Mouse (Mus musculus) liver, postnatal 0 days (tissue): ENCODE measurements around the gene Tex29. TPM values are rescaled to one million over a fixed set of nuclear protein-coding genes. Genes with fewer than 3 reads are reported as not detected.

Experiments
- ATAC-seq: fragments of 200-750 bp; cut with Nextera tagmentation; 2 replicates; pipeline ENCODE4 v1.8.0; 2017; ENCODE audit warnings: mild to moderate bottlenecking, moderate library complexity
- DNase-seq: peaks from one replicate; pipeline ENCODE4 v3.0.0-alpha.2; 2016
- H3K27ac ChIP-seq: fragments of 300-500 bp; sonication (generic); 2 replicates; pipeline ENCODE4 v1.5.1; 2014; ENCODE audit warnings: antibody characterized with exemption, moderate library complexity, mild to moderate bottlenecking, low read depth
- H3K27me3 ChIP-seq: fragments of 300-500 bp; sonication (generic); 2 replicates; pipeline ENCODE4 v1.6.1; 2014; ENCODE audit warnings: low read length, control low read depth, mixed read lengths; ENCODE audit not compliant: insufficient read depth
- H3K36me3 ChIP-seq: fragments of 300-500 bp; sonication (generic); replicated peaks from 2 replicates; pipeline ENCODE4 v1.6.1; 2014; ENCODE audit warnings: mild to moderate bottlenecking, control low read depth, low read length, moderate library complexity, mixed read lengths; ENCODE audit not compliant: insufficient read depth
- H3K4me1 ChIP-seq: fragments of 300-500 bp; sonication (generic); 2 replicates; pipeline ENCODE4 v1.6.1; 2014; ENCODE audit warnings: antibody characterized with exemption, mild to moderate bottlenecking, control low read depth; ENCODE audit not compliant: insufficient read depth
- H3K4me2 ChIP-seq: fragments of 300-500 bp; sonication (generic); 2 replicates; pipeline ENCODE4 v1.6.1; 2014; ENCODE audit warnings: low read depth, mild to moderate bottlenecking, low read length, moderate library complexity, mixed read lengths
- H3K4me3 ChIP-seq: fragments of 300-500 bp; sonication (generic); 2 replicates; pipeline ENCODE4 v1.5.1; 2014; ENCODE audit warnings: low read depth, low read length
- H3K9ac ChIP-seq: fragments of 300-500 bp; sonication (generic); replicated peaks from 2 replicates; pipeline ENCODE4 v1.6.1; 2014; ENCODE audit warnings: mild to moderate bottlenecking, moderate library complexity
- H3K9me3 ChIP-seq: fragments of 300-500 bp; sonication (generic); 2 replicates; pipeline ENCODE4 v1.6.1; 2016; ENCODE audit warnings: mild to moderate bottlenecking, control low read depth, low read length, mixed read lengths
- CTCF ChIP-seq: sonication (generic); IDR thresholded peaks from 2 replicates; pipeline ENCODE4 v1.5.1; 2016; ENCODE audit warnings: antibody characterized with exemption, low read depth
- EP300 ChIP-seq: IDR thresholded peaks from 2 replicates; pipeline ENCODE4 v1.6.1; 2016; ENCODE audit warnings: antibody characterized with exemption, low read depth, mild to moderate bottlenecking
- WGBS: fragments of 180-500 bp; shearing (Covaris S2); extraction: QIAGEN DNeasy Blood & Tissue Kit; methylation state at CpG from one replicate; pipeline ENCODE4 v1.1.7; 2014; ENCODE audit not compliant: insufficient replicate concordance; 5-methylcytosine and 5-hydroxymethylcytosine counted together
- polyA plus RNA-seq: library from polyadenylated mRNA; unstranded; fragments of >200 nt; fragmentation: Nextera tagmentation; extraction: Ambion mirVana; gene quantifications from 2 replicates; pipeline ENCODE4 v1.2.1, GENCODE M21; 2015

The Tex29 gene
- not detected in 2 replicates for polyA plus RNA-seq

DNA sequence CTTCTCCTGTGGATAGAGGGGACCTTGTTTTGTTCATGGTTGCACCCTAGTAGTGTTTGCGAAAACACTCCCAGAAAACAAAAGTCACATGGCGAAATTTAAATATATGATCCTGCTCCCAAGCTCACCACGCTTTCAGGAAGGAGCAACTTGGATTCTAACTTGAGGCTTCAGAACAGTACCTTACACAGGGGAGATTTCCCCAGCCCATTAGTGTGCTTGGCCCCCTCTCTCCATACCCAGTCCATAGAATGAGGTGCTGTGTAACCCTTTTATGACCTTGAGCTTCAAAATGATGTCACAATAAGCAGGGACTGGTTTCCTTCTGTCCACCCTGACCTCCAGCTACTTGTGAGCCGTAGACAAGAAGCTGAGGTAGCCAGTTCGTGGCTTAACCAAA lies at the start of gene Tex29:
Gene Tex29, plus strand, starts transcription at position 301 of the 400 bp plus-strand sequence.
- Histone ChIP-seq H3K4me1 (no peaks in the 10 kb centered on the region), H3K9ac (no peak within 1 kb of the TSS), H3K4me2 (no peak within 1 kb of the TSS), H3K36me3 (no peaks in the 10 kb centered on the region), H3K27ac (no peak within 1 kb of the TSS), H3K4me3 (no peak within 1 kb of the TSS), H3K27me3 (no peaks in the 10 kb centered on the region), H3K9me3 (no peaks in the 10 kb centered on the region)
- TF ChIP-seq EP300, result no peak
- DNase-seq (no peak), ATAC-seq (no peak)
- WGBS, result 78% methylated on average over 5 of the region's 5 CpGs

DNA sequence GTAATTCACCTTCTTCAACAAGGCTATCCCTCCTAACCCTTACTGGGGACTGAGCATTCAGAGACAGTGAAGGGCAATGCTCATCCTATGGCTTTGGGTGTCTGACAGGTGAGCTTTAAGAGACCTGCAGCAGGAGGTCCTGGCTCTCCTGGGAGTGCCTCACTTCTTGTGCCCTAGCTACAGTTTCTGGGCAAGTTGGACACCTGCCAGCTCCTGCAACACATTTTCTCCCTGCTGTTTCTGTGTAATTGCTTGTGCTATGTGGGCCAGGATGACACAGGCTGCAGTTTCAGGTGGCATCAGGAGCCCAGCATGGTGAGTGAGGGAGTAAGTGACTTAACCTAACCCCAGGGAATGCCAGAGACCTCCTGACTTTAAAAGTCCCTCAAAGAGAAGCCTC lies 45.3 kb upstream of the Tex29 start:
- Histone ChIP-seq H3K27ac (no peak overlapping the region), H3K9me3 (no peaks in the 10 kb centered on the region), H3K9ac (no peak overlapping the region), H3K36me3 (peaks cover 25% of the 10 kb centered on the region), H3K4me3 (no peak overlapping the region), H3K27me3 (no peaks in the 10 kb centered on the region), H3K4me1 (peaks cover under 1% of the 10 kb centered on the region; the same call in 1 of the 2 replicates), H3K4me2 (no peak overlapping the region)
- ATAC-seq (no peak), DNase-seq (no peak)
- TF ChIP-seq EP300, result no peak
- TF ChIP-seq CTCF, result no peak

DNA sequence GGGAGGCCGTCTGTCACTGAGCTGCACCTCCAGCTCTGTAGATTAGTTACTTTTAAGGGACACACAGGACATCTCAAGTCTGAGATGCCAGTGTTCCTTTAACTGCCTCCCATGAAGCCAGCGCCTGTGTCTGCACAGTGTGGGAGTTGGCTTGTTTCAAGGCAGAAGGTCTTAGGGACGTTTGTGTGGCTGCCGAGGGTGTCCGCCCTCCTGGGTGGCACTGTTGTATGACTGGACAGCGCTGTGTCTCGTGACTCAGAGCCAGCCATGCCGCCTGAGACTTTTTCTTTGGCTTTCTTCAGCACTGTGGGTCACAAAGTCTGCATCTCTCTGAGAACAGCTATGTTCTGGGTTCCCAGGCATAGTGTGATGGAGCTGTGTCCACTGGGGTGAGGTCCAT lies 43.1 kb upstream of the Tex29 start:
- 83% methylated on average over 8 of the region's 8 CpGs for WGBS
- ATAC-seq (no peak), DNase-seq (no peak)
- no peak overlapping the region for H3K27ac ChIP-seq
- peaks cover 22% of the 10 kb centered on the region for H3K36me3 ChIP-seq
- no peak for TF ChIP-seq CTCF
- no peak for TF ChIP-seq EP300
- H3K27me3 ChIP-seq, result no peaks in the 10 kb centered on the region
- no peak overlapping the region for H3K9ac ChIP-seq
- no peaks in the 10 kb centered on the region for H3K9me3 ChIP-seq
- no peak overlapping the region for H3K4me3 ChIP-seq
- H3K4me2 ChIP-seq, result no peak overlapping the region
- peaks cover 3% of the 10 kb centered on the region; the same call in 1 of the 2 replicates for H3K4me1 ChIP-seq

DNA sequence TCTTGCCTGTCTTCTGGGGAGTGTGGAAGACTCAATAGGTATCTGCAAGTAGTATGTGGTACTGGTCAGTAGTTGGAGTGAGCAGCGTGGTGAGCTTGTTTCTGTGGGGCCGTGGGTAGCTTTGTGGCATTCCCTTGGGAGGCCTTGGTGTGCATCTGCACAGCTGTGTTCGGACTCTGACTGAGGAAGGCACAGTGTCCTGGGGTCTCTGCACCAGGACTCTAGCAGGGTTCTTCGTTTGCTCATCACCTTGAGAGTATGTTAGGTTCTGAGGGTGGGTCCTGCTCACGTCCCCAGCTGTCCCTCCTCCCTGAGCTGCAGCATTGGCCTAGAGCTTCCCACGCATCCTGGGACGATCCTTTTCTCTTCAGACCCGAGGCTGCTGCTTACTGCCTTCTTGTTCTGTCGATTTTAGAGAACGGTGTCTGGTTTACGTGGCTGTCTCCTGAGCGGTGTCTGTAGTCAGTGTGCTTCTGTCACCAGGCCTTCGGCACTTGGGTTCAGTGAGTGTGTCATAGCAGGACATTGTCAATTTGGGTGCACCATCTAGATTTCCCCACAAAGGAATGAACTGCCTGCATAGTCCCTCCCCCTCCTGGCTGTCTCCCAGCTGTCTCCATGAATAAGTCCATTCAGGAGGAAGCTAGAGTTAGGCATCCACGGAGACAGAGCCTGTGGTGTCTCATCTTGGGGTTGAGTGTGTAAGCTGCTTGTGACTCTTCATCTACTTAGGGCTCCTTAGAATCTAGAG lies 42.4 kb upstream of the Tex29 start:
- H3K36me3 ChIP-seq, result peaks cover 14% of the 10 kb centered on the region; the same call in 1 of the 2 replicates
- ATAC-seq, result no peak
- WGBS, result 75% methylated on average over 14 of the region's 14 CpGs

DNA sequence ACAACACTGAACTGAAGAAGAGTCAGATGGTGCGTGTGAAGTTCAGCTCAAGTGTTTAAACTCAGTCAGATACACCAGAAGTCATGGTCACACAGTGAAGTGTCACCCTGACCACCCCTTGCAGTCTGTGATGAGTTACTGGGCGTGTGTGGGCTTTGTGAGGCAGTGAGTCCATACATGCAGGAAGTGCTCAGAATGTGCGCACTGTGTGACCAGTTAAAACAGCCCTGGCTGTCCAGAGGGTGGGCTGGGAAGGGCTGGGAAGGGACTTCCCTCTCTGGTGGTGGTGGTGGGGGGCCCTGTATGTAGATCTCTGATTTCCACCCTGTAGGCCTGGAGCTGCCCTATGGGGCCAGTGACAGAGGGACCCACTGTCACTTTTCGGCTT lies 41.8 kb upstream of the Tex29 start:
- no peak overlapping the region for H3K9ac ChIP-seq
- H3K4me2 ChIP-seq, result no peak overlapping the region
- no peak overlapping the region for H3K27ac ChIP-seq
- H3K4me3 ChIP-seq, result no peak overlapping the region
- H3K9me3 ChIP-seq, result no peaks in the 10 kb centered on the region
- WGBS, result 83% methylated on average over 4 of the region's 4 CpGs
- TF ChIP-seq CTCF (no peak), EP300 (no peak)
- H3K36me3 ChIP-seq, result peaks cover 15% of the 10 kb centered on the region
- H3K4me1 ChIP-seq, result peaks cover 3% of the 10 kb centered on the region; the same call in 1 of the 2 replicates
- H3K27me3 ChIP-seq, result no peaks in the 10 kb centered on the region
- DNase-seq (no peak), ATAC-seq (no peak)

More for the DNA sequence above, 42.4 kb upstream of the Tex29 start:
- H3K9me3 ChIP-seq, result no peaks in the 10 kb centered on the region
- no peak overlapping the region for H3K4me2 ChIP-seq
- H3K4me1 ChIP-seq, result peaks cover 3% of the 10 kb centered on the region; the same call in 1 of the 2 replicates
- no peak for DNase-seq
- no peak overlapping the region for H3K4me3 ChIP-seq
- no peaks in the 10 kb centered on the region for H3K27me3 ChIP-seq
- no peak overlapping the region for H3K27ac ChIP-seq
- TF ChIP-seq CTCF (no peak), EP300 (no peak)
- H3K9ac ChIP-seq, result no peak overlapping the region

DNA sequence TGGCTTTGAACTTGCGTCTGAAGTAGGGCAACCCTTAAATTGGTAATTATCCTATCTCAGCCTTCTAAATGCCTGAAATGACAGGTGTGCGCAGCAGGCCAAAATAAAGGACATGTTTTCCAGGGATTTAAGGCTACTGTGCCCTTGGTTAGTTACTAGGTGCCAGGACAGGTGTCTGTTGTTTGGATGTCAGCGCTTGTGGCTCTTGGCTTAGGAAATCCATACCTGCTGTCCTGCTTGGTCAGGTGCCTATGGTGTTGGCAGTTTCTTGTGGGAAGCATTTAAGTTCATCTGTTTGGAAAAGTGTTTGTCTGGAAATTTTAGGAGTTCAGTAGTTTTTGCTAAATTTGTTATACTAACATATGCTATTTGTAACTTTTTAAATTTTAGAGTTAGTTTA lies 41.2 kb upstream of the Tex29 start:
- no peak for TF ChIP-seq CTCF
- no peak overlapping the region for H3K4me2 ChIP-seq
- H3K9ac ChIP-seq, result no peak overlapping the region
- H3K36me3 ChIP-seq, result peaks cover 20% of the 10 kb centered on the region
- peaks cover 3% of the 10 kb centered on the region; the same call in 1 of the 2 replicates for H3K4me1 ChIP-seq
- no peaks in the 10 kb centered on the region for H3K27me3 ChIP-seq
- H3K4me3 ChIP-seq, result no peak overlapping the region
- ATAC-seq, result no peak
- H3K9me3 ChIP-seq, result no peaks in the 10 kb centered on the region
- no peak for DNase-seq
- 84% methylated on average over 3 of the region's 3 CpGs for WGBS
- H3K27ac ChIP-seq, result no peak overlapping the region
